Mouse (Mus musculus) forebrain, embryonic 16.5 days (tissue): ENCODE measurements at regions not wholly inside any gene's neighbourhood (a gene's known extent, or its start where the extent isn't known, plus 50 kb on each side); places are given as distances from the start of the nearest gene placed in this dataset.

Experiments
- ATAC-seq: fragments of 200-750 bp; cut with Nextera tagmentation; 2 replicates; pipeline ENCODE4 v1.8.0; 2017; ENCODE audit warnings: mild to moderate bottlenecking, moderate library complexity
- H3K27ac ChIP-seq: fragments of 300-500 bp; sonication (generic); 2 replicates; pipeline ENCODE4 v1.5.1; 2014; ENCODE audit warnings: low read length, control low read depth
- H3K27me3 ChIP-seq: fragments of 300-500 bp; sonication (generic); replicated peaks from 2 replicates; pipeline ENCODE4 v1.6.1; 2014; ENCODE audit warnings: low read length; ENCODE audit not compliant: control insufficient read depth, insufficient read depth
- H3K36me3 ChIP-seq: fragments of 300-500 bp; sonication (generic); 2 replicates; pipeline ENCODE4 v1.6.1; 2014; ENCODE audit not compliant: control insufficient read depth, insufficient read depth
- H3K4me1 ChIP-seq: fragments of 300-500 bp; sonication (generic); replicated peaks from 2 replicates; pipeline ENCODE4 v1.6.1; 2014; ENCODE audit warnings: low read length; ENCODE audit not compliant: control insufficient read depth, insufficient read depth
- H3K4me2 ChIP-seq: fragments of 300-500 bp; sonication (generic); 2 replicates; pipeline ENCODE4 v1.6.1; 2014; ENCODE audit warnings: mild to moderate bottlenecking, low read length, control low read depth
- H3K4me3 ChIP-seq: fragments of 300-500 bp; sonication (generic); replicated peaks from 2 replicates; pipeline ENCODE4 v1.5.1; 2014; ENCODE audit warnings: mild to moderate bottlenecking, low read length, control low read depth
- H3K9ac ChIP-seq: fragments of 300-500 bp; sonication (generic); replicated peaks from 2 replicates; pipeline ENCODE4 v1.6.1; 2014; ENCODE audit warnings: low read depth, low read length, control low read depth
- H3K9me3 ChIP-seq: fragments of 300-500 bp; sonication (generic); 2 replicates; pipeline ENCODE4 v1.6.1; 2016; ENCODE audit warnings: low read length; ENCODE audit not compliant: control insufficient read depth
- WGBS: fragments of 180-500 bp; shearing (Covaris S2); extraction: QIAGEN DNeasy Blood & Tissue Kit; methylation state at CpG from one replicate; pipeline ENCODE4 v1.1.7; 2014; 5-methylcytosine and 5-hydroxymethylcytosine counted together

GRCm38 (mm10) chr13:79529336-79529735, 1329.8 kb upstream of the Nr2f1 start:
- Histone ChIP-seq H3K4me2 (no peak overlapping the region), H3K4me3 (no peak overlapping the region), H3K9me3 (no peaks in the 10 kb centered on the region), H3K4me1 (no peaks in the 10 kb centered on the region), H3K36me3 (no peaks in the 10 kb centered on the region), H3K27ac (no peak overlapping the region), H3K9ac (no peak overlapping the region), H3K27me3 (no peaks in the 10 kb centered on the region)
- 47% methylated on average over 2 of the region's 2 CpGs for WGBS
- ATAC-seq = peak; percentile 96

GRCm38 (mm10) chr13:79550711-79551110, 1332.5 kb upstream of the Arrdc3 start:
- H3K27me3 ChIP-seq = no peaks in the 10 kb centered on the region
- H3K4me3 ChIP-seq = no peak overlapping the region
- 28% methylated on average over 2 of the region's 2 CpGs for WGBS
- H3K9me3 ChIP-seq = no peaks in the 10 kb centered on the region
- no peaks in the 10 kb centered on the region for H3K36me3 ChIP-seq
- no peak overlapping the region for H3K27ac ChIP-seq
- no peaks in the 10 kb centered on the region for H3K4me1 ChIP-seq
- H3K9ac ChIP-seq = no peak overlapping the region
- no peak overlapping the region for H3K4me2 ChIP-seq
- ATAC-seq = peak; percentile 72

GRCm38 (mm10) chr13:79555572-79556280, 1327.5 kb upstream of the Arrdc3 start:
- H3K27ac ChIP-seq = no peak overlapping the region
- H3K4me2 ChIP-seq = no peak overlapping the region
- no peaks in the 10 kb centered on the region for H3K4me1 ChIP-seq
- H3K4me3 ChIP-seq = no peak overlapping the region
- H3K9me3 ChIP-seq = no peaks in the 10 kb centered on the region
- no peaks in the 10 kb centered on the region for H3K36me3 ChIP-seq
- no peak overlapping the region for H3K9ac ChIP-seq
- no peak for ATAC-seq
- H3K27me3 ChIP-seq = no peaks in the 10 kb centered on the region
- WGBS = 96% methylated on average over 3 of the region's 3 CpGs
